Mouse (Mus musculus): ENCODE measurements at regions not wholly inside any gene's neighbourhood (a gene's known extent, or its start where the extent isn't known, plus 50 kb on each side); places are given as distances from the start of the nearest gene placed in this dataset.

- no peaks in the 10 kb centered on the region for H3K27me3 ChIP-seq
- no peak for ATAC-seq (ENCODE audit: insufficient number of reproducible peaks, insufficient read depth, low FRiP score, low TSS enrichment)
- no peak overlapping the region for H3K4me2 ChIP-seq (replicated peaks)
- no peak overlapping the region for H3K4me3 ChIP-seq
- H3K27ac ChIP-seq = no peak overlapping the region
- no peaks in the 10 kb centered on the region for H3K4me1 ChIP-seq
- H3K9ac ChIP-seq = no peak overlapping the region
- 94% methylated on average over 1 of the region's 1 CpGs for WGBS
- H3K9me3 ChIP-seq = no peaks in the 10 kb centered on the region
- H3K36me3 ChIP-seq = no peaks in the 10 kb centered on the region
These were observed 236.0 kb downstream of the 1190002N15Rik start for GRCm38 (mm10) chr9:94301896-94302295.

GRCm38 (mm10) chr9:94295431-94295830 lies 242.4 kb downstream of the 1190002N15Rik start:
- no peak for ATAC-seq (ENCODE audit: insufficient number of reproducible peaks, insufficient read depth, low FRiP score, low TSS enrichment)
- H3K27ac ChIP-seq = no peak overlapping the region
- no peaks in the 10 kb centered on the region for H3K4me1 ChIP-seq
- no peaks in the 10 kb centered on the region for H3K9me3 ChIP-seq
- no peaks in the 10 kb centered on the region for H3K27me3 ChIP-seq
- no peak overlapping the region for H3K9ac ChIP-seq
- H3K4me3 ChIP-seq = no peak overlapping the region
- WGBS = 74% methylated on average over 6 of the region's 6 CpGs
- no peak overlapping the region for H3K4me2 ChIP-seq (replicated peaks)
- H3K36me3 ChIP-seq = no peaks in the 10 kb centered on the region

- Histone ChIP-seq H3K4me3 (no peak overlapping the region), H3K9me3 (no peaks in the 10 kb centered on the region), H3K27me3 (no peaks in the 10 kb centered on the region), H3K4me1 (no peaks in the 10 kb centered on the region), H3K4me2 (replicated peaks) (no peak overlapping the region), H3K9ac (no peak overlapping the region), H3K36me3 (no peaks in the 10 kb centered on the region), H3K27ac (no peak overlapping the region)
- WGBS = 70% methylated on average over 3 of the region's 3 CpGs
- no peak for ATAC-seq (ENCODE audit: insufficient number of reproducible peaks, insufficient read depth, low FRiP score, low TSS enrichment)
These were observed 245.7 kb downstream of the 1190002N15Rik start for GRCm38 (mm10) chr9:94292147-94292546.

GRCm38 (mm10) chr9:94289546-94289945 lies 248.3 kb downstream of the 1190002N15Rik start:
- ATAC-seq (ENCODE audit: insufficient number of reproducible peaks, insufficient read depth, low FRiP score, low TSS enrichment) = no peak
- H3K9me3 ChIP-seq = no peaks in the 10 kb centered on the region
- no peaks in the 10 kb centered on the region for H3K36me3 ChIP-seq
- H3K4me2 ChIP-seq (replicated peaks) = no peak overlapping the region
- no peak overlapping the region for H3K4me3 ChIP-seq
- no peak overlapping the region for H3K27ac ChIP-seq
- H3K4me1 ChIP-seq = no peaks in the 10 kb centered on the region
- H3K27me3 ChIP-seq = no peaks in the 10 kb centered on the region
- no peak overlapping the region for H3K9ac ChIP-seq

GRCm38 (mm10) chr9:94287559-94287958 lies 250.3 kb downstream of the 1190002N15Rik start:
- Histone ChIP-seq H3K9me3 (no peaks in the 10 kb centered on the region), H3K27me3 (no peaks in the 10 kb centered on the region), H3K4me3 (no peak overlapping the region), H3K4me1 (no peaks in the 10 kb centered on the region), H3K9ac (no peak overlapping the region), H3K36me3 (no peaks in the 10 kb centered on the region), H3K27ac (no peak overlapping the region), H3K4me2 (replicated peaks) (no peak overlapping the region)
- no peak for ATAC-seq (ENCODE audit: insufficient number of reproducible peaks, insufficient read depth, low FRiP score, low TSS enrichment)
- WGBS = 73% methylated on average over 2 of the region's 2 CpGs

GRCm38 (mm10) chr9:94278657-94279585 lies 259.0 kb downstream of the 1190002N15Rik start:
- no peaks in the 10 kb centered on the region for H3K36me3 ChIP-seq
- 81% methylated on average over 4 of the region's 4 CpGs for WGBS
- no peak for ATAC-seq (ENCODE audit: insufficient number of reproducible peaks, insufficient read depth, low FRiP score, low TSS enrichment)
- H3K4me2 ChIP-seq (replicated peaks) = no peak overlapping the region
- H3K9ac ChIP-seq = no peak overlapping the region
- H3K27ac ChIP-seq = no peak overlapping the region
- no peaks in the 10 kb centered on the region for H3K27me3 ChIP-seq
- no peaks in the 10 kb centered on the region for H3K4me1 ChIP-seq
- no peak overlapping the region for H3K4me3 ChIP-seq
- H3K9me3 ChIP-seq = no peaks in the 10 kb centered on the region

- ATAC-seq (ENCODE audit: insufficient number of reproducible peaks, insufficient read depth, low FRiP score, low TSS enrichment) = no peak
- Histone ChIP-seq H3K4me1 (no peaks in the 10 kb centered on the region), H3K36me3 (no peaks in the 10 kb centered on the region), H3K9me3 (no peaks in the 10 kb centered on the region), H3K27ac (no peak overlapping the region), H3K9ac (no peak overlapping the region), H3K27me3 (no peaks in the 10 kb centered on the region), H3K4me3 (no peak overlapping the region), H3K4me2 (replicated peaks) (no peak overlapping the region)
- 82% methylated on average over 3 of the region's 3 CpGs for WGBS
These were observed 260.8 kb downstream of the 1190002N15Rik start for GRCm38 (mm10) chr9:94277096-94277495.

GRCm38 (mm10) chr9:94269213-94269612 lies 268.7 kb downstream of the 1190002N15Rik start:
- Histone ChIP-seq H3K27ac (no peak overlapping the region), H3K9ac (no peak overlapping the region), H3K4me1 (no peaks in the 10 kb centered on the region), H3K9me3 (no peaks in the 10 kb centered on the region), H3K4me2 (replicated peaks) (no peak overlapping the region), H3K27me3 (no peaks in the 10 kb centered on the region), H3K36me3 (no peaks in the 10 kb centered on the region), H3K4me3 (no peak overlapping the region)
- no peak for ATAC-seq (ENCODE audit: insufficient number of reproducible peaks, insufficient read depth, low FRiP score, low TSS enrichment)
- WGBS = 66% methylated on average over 5 of the region's 5 CpGs

- no peaks in the 10 kb centered on the region for H3K36me3 ChIP-seq
- WGBS = 91% methylated on average over 1 of the region's 1 CpGs
These were observed 270.6 kb downstream of the 1190002N15Rik start for GRCm38 (mm10) chr9:94267243-94267642.

GRCm38 (mm10) chr9:94239479-94240241 lies 298.2 kb downstream of the 1190002N15Rik start:
- Histone ChIP-seq H3K9ac (no peak overlapping the region), H3K27me3 (no peaks in the 10 kb centered on the region), H3K27ac (no peak overlapping the region), H3K4me2 (replicated peaks) (no peak overlapping the region), H3K4me3 (no peak overlapping the region), H3K4me1 (no peaks in the 10 kb centered on the region), H3K36me3 (no peaks in the 10 kb centered on the region), H3K9me3 (no peaks in the 10 kb centered on the region)
- no peak for ATAC-seq (ENCODE audit: insufficient number of reproducible peaks, insufficient read depth, low FRiP score, low TSS enrichment)
- WGBS = 65% methylated on average over 8 of the region's 8 CpGs

More at GRCm38 (mm10) chr9:94267243-94267642, 270.6 kb downstream of the 1190002N15Rik start:
- Histone ChIP-seq H3K9ac (no peak overlapping the region), H3K27me3 (no peaks in the 10 kb centered on the region), H3K4me3 (no peak overlapping the region), H3K4me2 (replicated peaks) (no peak overlapping the region), H3K9me3 (no peaks in the 10 kb centered on the region), H3K4me1 (no peaks in the 10 kb centered on the region), H3K27ac (no peak overlapping the region)
- no peak for ATAC-seq (ENCODE audit: insufficient number of reproducible peaks, insufficient read depth, low FRiP score, low TSS enrichment)

GRCm38 (mm10) chr9:94238565-94238964 lies 299.3 kb downstream of the 1190002N15Rik start:
- Histone ChIP-seq H3K36me3 (no peaks in the 10 kb centered on the region), H3K9ac (no peak overlapping the region), H3K27me3 (no peaks in the 10 kb centered on the region), H3K4me3 (no peak overlapping the region), H3K4me1 (no peaks in the 10 kb centered on the region), H3K4me2 (replicated peaks) (no peak overlapping the region), H3K27ac (no peak overlapping the region), H3K9me3 (no peaks in the 10 kb centered on the region)
- no peak for ATAC-seq (ENCODE audit: insufficient number of reproducible peaks, insufficient read depth, low FRiP score, low TSS enrichment)

GRCm38 (mm10) chr9:94229537-94229936 lies 308.3 kb downstream of the 1190002N15Rik start:
- 71% methylated on average over 2 of the region's 2 CpGs for WGBS
- Histone ChIP-seq H3K27me3 (no peaks in the 10 kb centered on the region), H3K4me2 (replicated peaks) (no peak overlapping the region), H3K9me3 (no peaks in the 10 kb centered on the region), H3K36me3 (no peaks in the 10 kb centered on the region), H3K4me3 (no peak overlapping the region), H3K27ac (no peak overlapping the region), H3K4me1 (no peaks in the 10 kb centered on the region), H3K9ac (no peak overlapping the region)
- no peak for ATAC-seq (ENCODE audit: insufficient number of reproducible peaks, insufficient read depth, low FRiP score, low TSS enrichment)

All from embryonic facial prominence, embryonic 12.5 days (tissue).